Mouse (Mus musculus) liver, embryonic 13.5 days (tissue): ENCODE results near the gene Mc3r. TPM values are rescaled to one million over a fixed set of nuclear protein-coding genes. Genes with fewer than 3 reads are reported as not detected.
A peak's percentile ranks its signal among the peaks of the same experiment; 100 is the strongest.

Source experiments
- ATAC-seq: fragments of 200-750 bp; cut with Nextera tagmentation; 2 replicates; pipeline ENCODE4 v1.8.0; 2017; ENCODE audit warnings: low read depth, mild to moderate bottlenecking, moderate number of reproducible peaks, moderate library complexity
- DNase-seq: peaks from one replicate; pipeline ENCODE4 v3.0.0; 2022
- H3K27ac ChIP-seq: fragments of 300-500 bp; sonication (generic); 2 replicates; pipeline ENCODE4 v1.5.1; 2015; ENCODE audit warnings: moderate library complexity, mild to moderate bottlenecking, inconsistent platforms
- H3K27me3 ChIP-seq: fragments of 300-500 bp; sonication (generic); 2 replicates; pipeline ENCODE4 v1.6.1; 2015; ENCODE audit warnings: mild to moderate bottlenecking, inconsistent platforms
- H3K36me3 ChIP-seq: fragments of 300-500 bp; sonication (generic); 2 replicates; pipeline ENCODE4 v1.6.1; 2015; ENCODE audit warnings: mild to moderate bottlenecking, inconsistent platforms
- H3K4me1 ChIP-seq: fragments of 300-500 bp; sonication (generic); replicated peaks from 2 replicates; pipeline ENCODE4 v1.6.1; 2015; ENCODE audit warnings: inconsistent platforms
- H3K4me2 ChIP-seq: fragments of 300-500 bp; sonication (generic); 2 replicates; pipeline ENCODE4 v1.6.1; 2015; ENCODE audit warnings: inconsistent platforms, mild to moderate bottlenecking, moderate library complexity
- H3K4me3 ChIP-seq: fragments of 300-500 bp; sonication (generic); replicated peaks from 2 replicates; pipeline ENCODE4 v1.5.1; 2015; ENCODE audit warnings: mild to moderate bottlenecking, inconsistent platforms
- H3K9ac ChIP-seq: fragments of 300-500 bp; sonication (generic); 2 replicates; pipeline ENCODE4 v1.6.1; 2015; ENCODE audit warnings: mild to moderate bottlenecking, inconsistent platforms
- H3K9me3 ChIP-seq: fragments of 300-500 bp; sonication (generic); replicated peaks from 2 replicates; pipeline ENCODE4 v1.6.1; 2016; ENCODE audit warnings: inconsistent platforms
- WGBS: fragments of 180-500 bp; shearing (Covaris S2); methylation state at CpG from one replicate; pipeline ENCODE4 v1.1.7; 2015; ENCODE audit not compliant: insufficient replicate concordance; 5-methylcytosine and 5-hydroxymethylcytosine counted together
- polyA plus RNA-seq: library from polyadenylated mRNA; unstranded; fragments of >200 nt; fragmentation: Nextera tagmentation; extraction: Ambion mirVana; gene quantifications from 2 replicates; pipeline ENCODE4 v1.2.1, GENCODE M21; 2015

Mc3r gene
- polyA plus RNA-seq, result 0.05 TPM in 1 of 2 replicates, not detected in the other

- Histone ChIP-seq H3K27me3 (peaks cover 66% of the 10 kb centered on the region), H3K9me3 (no peaks in the 10 kb centered on the region), H3K27ac (no peak within 1 kb of the TSS), H3K4me2 (no peak within 1 kb of the TSS), H3K4me3 (no peak within 1 kb of the TSS), H3K36me3 (no peaks in the 10 kb centered on the region), H3K9ac (no peak within 1 kb of the TSS), H3K4me1 (0 out of 2 replicates have a peak, but pooled peaks cover 2% of the 10 kb centered on the region)
- WGBS, result 11% methylated on average over 22 of the region's 22 CpGs
- peak; percentile 78 for ATAC-seq
- peak; percentile 67 for DNase-seq
Measured at GRCm38 (mm10) chr2:172248106-172248764, at the start of gene Mc3r. Mc3r (plus strand) TSS chr2:172248492.

- H3K9me3 ChIP-seq, result peaks cover 8% of the 10 kb centered on the region
- no peaks in the 10 kb centered on the region for H3K27me3 ChIP-seq
- H3K4me3 ChIP-seq, result no peak overlapping the region
- H3K4me2 ChIP-seq, result no peak overlapping the region
- H3K4me1 ChIP-seq, result no peaks in the 10 kb centered on the region
- no peak overlapping the region for H3K27ac ChIP-seq
- 72% methylated on average over 13 of the region's 13 CpGs for whole genome bisulfite sequencing
- no peaks in the 10 kb centered on the region for H3K36me3 ChIP-seq
- ATAC-seq, result no peak
- H3K9ac ChIP-seq, result no peak overlapping the region
- no peak for DNase-seq
Measured at GRCm38 (mm10) chr2:172201998-172202780, 46.1 kb upstream of the Mc3r start.

- H3K9ac ChIP-seq, result no peak overlapping the region
- ATAC-seq (no peak), DNase-seq (no peak)
- no peak overlapping the region for H3K4me3 ChIP-seq
- H3K9me3 ChIP-seq, result no peaks in the 10 kb centered on the region
- WGBS, result 11% methylated on average over 11 of the region's 11 CpGs
- no peaks in the 10 kb centered on the region for H3K4me1 ChIP-seq
- H3K36me3 ChIP-seq, result no peaks in the 10 kb centered on the region
- no peak overlapping the region for H3K27ac ChIP-seq
- H3K27me3 ChIP-seq, result no peaks in the 10 kb centered on the region
- no peak overlapping the region for H3K4me2 ChIP-seq
Measured at GRCm38 (mm10) chr2:172207003-172207402, 41.3 kb upstream of the Mc3r start.

- DNase-seq (no peak), ATAC-seq (no peak)
- WGBS, result 64% methylated on average over 8 of the region's 8 CpGs
Measured at GRCm38 (mm10) chr2:172213480-172213879, 34.8 kb upstream of the Mc3r start.

GRCm38 (mm10) chr2:172214336-172214735 is 34.0 kb upstream of the Mc3r start:
- no peaks in the 10 kb centered on the region for H3K27me3 ChIP-seq
- H3K4me1 ChIP-seq, result no peaks in the 10 kb centered on the region
- H3K4me2 ChIP-seq, result no peak overlapping the region
- ATAC-seq (no peak), DNase-seq (no peak)
- 68% methylated on average over 5 of the region's 5 CpGs for WGBS
- H3K9ac ChIP-seq, result no peak overlapping the region
- H3K36me3 ChIP-seq, result no peaks in the 10 kb centered on the region
- no peaks in the 10 kb centered on the region for H3K9me3 ChIP-seq
- no peak overlapping the region for H3K27ac ChIP-seq
- H3K4me3 ChIP-seq, result no peak overlapping the region

More at GRCm38 (mm10) chr2:172213480-172213879, 34.8 kb upstream of the Mc3r start:
- Histone ChIP-seq H3K9me3 (no peaks in the 10 kb centered on the region), H3K27me3 (no peaks in the 10 kb centered on the region), H3K4me1 (no peaks in the 10 kb centered on the region), H3K4me2 (no peak overlapping the region), H3K27ac (no peak overlapping the region), H3K9ac (no peak overlapping the region), H3K36me3 (no peaks in the 10 kb centered on the region), H3K4me3 (no peak overlapping the region)

GRCm38 (mm10) chr2:172215508-172216162 is 32.7 kb upstream of the Mc3r start:
- WGBS, result 34% methylated on average over 11 of the region's 11 CpGs
- no peak for DNase-seq

GRCm38 (mm10) chr2:172216163-172216915 is 32.0 kb upstream of the Mc3r start:
- Histone ChIP-seq H3K36me3 (no peaks in the 10 kb centered on the region), H3K9ac (no peak overlapping the region), H3K4me1 (no peaks in the 10 kb centered on the region), H3K9me3 (no peaks in the 10 kb centered on the region), H3K27ac (no peak overlapping the region), H3K4me3 (no peak overlapping the region), H3K4me2 (no peak overlapping the region), H3K27me3 (no peaks in the 10 kb centered on the region)
- no peak for DNase-seq
- no peak for ATAC-seq
- 53% methylated on average over 17 of the region's 17 CpGs for WGBS

More at GRCm38 (mm10) chr2:172215508-172216162, 32.7 kb upstream of the Mc3r start:
- Histone ChIP-seq H3K36me3 (no peaks in the 10 kb centered on the region), H3K4me2 (no peak overlapping the region), H3K27me3 (no peaks in the 10 kb centered on the region), H3K4me1 (no peaks in the 10 kb centered on the region), H3K9me3 (no peaks in the 10 kb centered on the region), H3K9ac (no peak overlapping the region), H3K27ac (no peak overlapping the region), H3K4me3 (no peak overlapping the region)
- ATAC-seq, result no peak

- no peak for ATAC-seq
- no peaks in the 10 kb centered on the region for H3K4me1 ChIP-seq
- whole genome bisulfite sequencing, result 38% methylated on average over 7 of the region's 8 CpGs
- H3K36me3 ChIP-seq, result no peaks in the 10 kb centered on the region
- H3K27ac ChIP-seq, result no peak overlapping the region
- no peak overlapping the region for H3K4me2 ChIP-seq
- no peaks in the 10 kb centered on the region for H3K27me3 ChIP-seq
- no peaks in the 10 kb centered on the region for H3K9me3 ChIP-seq
- no peak for DNase-seq
- H3K4me3 ChIP-seq, result no peak overlapping the region
- H3K9ac ChIP-seq, result no peak overlapping the region
Measured at GRCm38 (mm10) chr2:172217886-172218285, 30.4 kb upstream of the Mc3r start.

GRCm38 (mm10) chr2:172219186-172219585 is 29.1 kb upstream of the Mc3r start:
- H3K36me3 ChIP-seq, result no peaks in the 10 kb centered on the region
- DNase-seq, result no peak
- H3K4me3 ChIP-seq, result no peak overlapping the region
- no peak for ATAC-seq
- H3K9me3 ChIP-seq, result no peaks in the 10 kb centered on the region
- H3K27ac ChIP-seq, result no peak overlapping the region
- H3K4me1 ChIP-seq, result no peaks in the 10 kb centered on the region
- no peaks in the 10 kb centered on the region for H3K27me3 ChIP-seq
- H3K4me2 ChIP-seq, result no peak overlapping the region
- no peak overlapping the region for H3K9ac ChIP-seq
- 51% methylated on average over 5 of the region's 5 CpGs for WGBS

GRCm38 (mm10) chr2:172221656-172222393 is 26.5 kb upstream of the Mc3r start:
- H3K4me2 ChIP-seq, result no peak overlapping the region
- H3K27ac ChIP-seq, result no peak overlapping the region
- no peak for ATAC-seq
- H3K9ac ChIP-seq, result no peak overlapping the region
- no peaks in the 10 kb centered on the region for H3K36me3 ChIP-seq
- WGBS, result 7% methylated on average over 16 of the region's 16 CpGs
- no peaks in the 10 kb centered on the region for H3K4me1 ChIP-seq
- no peak overlapping the region for H3K4me3 ChIP-seq
- no peaks in the 10 kb centered on the region for H3K27me3 ChIP-seq
- no peaks in the 10 kb centered on the region for H3K9me3 ChIP-seq
- peak; percentile 38 for DNase-seq
